Mouse (Mus musculus) regulatory T cell (primary cell): ENCODE measurements around the gene Arntl2.
"Not testable (repeated sequence)": the region's sequence is repeated elsewhere in the genome, so short reads cannot be mapped to it uniquely, and the experiment has no call there.

Source experiments
- in situ Hi-C: fragments of 300-600 bp; cut with MboI, MseI; formaldehyde crosslinking; loops from one replicate; pipeline ENCODE4 v1.15.1; 2025; ENCODE audit warnings: high pct_unique_total_duplicates

Arntl2 gene

DNA sequence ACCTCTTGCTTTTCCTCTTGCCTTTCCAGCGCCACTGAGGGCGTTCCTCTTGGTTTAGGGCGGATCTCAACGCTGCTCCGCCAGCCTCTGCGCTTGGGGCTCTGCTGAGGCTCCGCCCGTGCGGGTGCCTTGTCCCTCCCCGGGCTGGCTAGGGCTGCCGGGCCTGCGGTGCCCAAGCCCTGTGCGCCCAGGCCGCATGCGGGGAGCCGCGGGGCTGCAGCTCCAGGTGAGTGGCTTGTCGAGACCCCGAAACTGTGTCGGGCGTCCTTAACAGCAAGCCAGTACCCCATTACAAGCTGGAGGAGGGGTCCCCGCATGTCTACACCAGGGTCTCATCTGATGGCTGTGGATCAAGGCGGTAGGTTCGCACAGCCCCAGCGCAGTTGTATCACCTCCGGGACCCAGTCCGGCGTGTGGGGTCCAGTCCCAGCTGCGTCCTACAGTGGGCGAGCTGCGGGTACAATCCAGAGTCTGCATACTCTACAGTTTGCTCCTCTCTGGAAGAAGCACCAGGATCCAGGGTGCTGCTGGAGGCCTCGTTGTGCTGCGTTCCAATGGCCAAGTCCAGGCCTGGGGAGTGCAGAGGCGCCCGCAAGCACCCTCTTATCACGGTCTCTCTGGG, at the start of gene Arntl2:
Gene Arntl2 (plus strand): TSS at position 132 of the 622 bp plus-strand sequence.
- in situ Hi-C loops = no loop called here

DNA sequence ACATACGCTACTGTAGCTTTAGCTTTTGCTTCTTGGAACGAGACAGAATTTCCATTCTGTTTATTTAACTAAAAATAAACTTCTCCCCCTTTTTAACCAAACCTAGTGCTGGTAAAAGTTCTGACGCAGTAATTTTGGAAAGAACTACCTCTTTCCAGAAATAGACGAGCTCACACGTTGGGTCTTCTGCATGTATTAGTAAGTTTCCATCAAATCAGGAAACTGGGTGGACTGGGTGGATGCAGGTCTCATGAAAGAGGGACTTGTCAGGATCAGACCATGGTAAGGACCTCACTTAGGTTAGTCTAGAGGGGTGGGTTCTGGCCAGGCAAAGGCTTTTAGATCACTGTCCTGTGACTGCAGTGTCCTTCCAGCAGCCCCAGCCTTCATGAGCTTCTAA, 49.3 kb upstream of the Arntl2 start:
- in situ Hi-C loops = loop anchor here (10.0 kb wide), 1 partner anchor 62 kb away; no protein-coding TSS in a partner anchor

- in situ Hi-C loops = loop anchor here (10.0 kb wide), 1 partner anchor 62 kb away; no protein-coding TSS in a partner anchor
These were observed 48.8 kb upstream of the Arntl2 start for GRCm38 (mm10) chr6:146747057-146747456.

DNA sequence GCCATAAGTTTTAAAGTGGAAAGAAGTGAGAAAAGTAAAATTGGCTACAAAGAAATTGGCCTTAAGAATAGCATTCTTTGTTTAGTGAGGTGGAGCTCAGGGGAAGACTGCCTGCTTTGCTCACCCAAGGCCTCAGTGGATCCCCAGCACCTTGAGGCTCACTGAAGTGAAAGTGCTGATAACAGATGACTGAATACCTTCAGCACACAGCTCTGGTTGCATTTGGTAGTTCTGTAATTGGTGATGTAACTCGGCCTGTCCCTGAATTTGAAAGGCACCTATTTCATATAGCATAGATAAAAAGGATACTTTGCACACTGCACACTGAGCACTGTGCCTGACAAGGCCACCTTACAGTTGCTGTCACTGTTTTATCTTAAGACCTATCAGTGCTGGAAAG, 47.6 kb upstream of the Arntl2 start:
- in situ Hi-C loops = loop anchor here (10.0 kb wide), 1 partner anchor 63 kb away; no protein-coding TSS in a partner anchor

- in situ Hi-C loops = loop anchor here (5.0 to 10.0 kb wide), 2 partner anchors 269 to 1477 kb away; no protein-coding TSS in a partner anchor
These were observed 44.2 kb upstream of the Arntl2 start for GRCm38 (mm10) chr6:146751671-146752070.

- in situ Hi-C loops = loop anchor here (5.0 to 10.0 kb wide), 2 partner anchors 270 to 1477 kb away; no protein-coding TSS in a partner anchor
These were observed 43.7 kb upstream of the Arntl2 start for GRCm38 (mm10) chr6:146752178-146752577.

- in situ Hi-C loops = loop anchor here (5.0 to 10.0 kb wide), 2 partner anchors 270 to 1478 kb away; no protein-coding TSS in a partner anchor
These were observed 43.2 kb upstream of the Arntl2 start for GRCm38 (mm10) chr6:146752612-146753011.

GRCm38 (mm10) chr6:146753560-146754160, 42.2 kb upstream of the Arntl2 start:
- in situ Hi-C loops = loop anchor here (5.0 to 10.0 kb wide), 2 partner anchors 271 to 1479 kb away; no protein-coding TSS in a partner anchor

DNA sequence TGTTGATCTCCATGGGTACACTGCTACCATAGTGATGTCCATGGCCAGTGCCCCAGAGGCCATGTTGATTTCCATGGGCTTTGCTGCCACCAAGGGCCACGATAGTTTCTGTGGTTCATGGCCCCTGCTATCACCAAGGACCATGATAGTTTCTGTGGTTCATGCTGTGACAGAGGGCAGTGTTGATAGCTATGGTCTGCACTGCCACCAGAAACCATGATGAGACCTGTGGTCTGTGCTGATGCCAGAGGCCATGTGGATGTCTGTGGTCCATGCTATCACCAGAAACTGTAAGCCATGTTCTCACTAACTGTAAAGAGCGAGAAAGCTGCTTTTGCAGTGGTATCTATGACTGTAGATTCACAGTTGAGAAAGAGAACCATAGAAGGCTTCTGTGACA, 40.7 kb upstream of the Arntl2 start:
- in situ Hi-C loops = loop anchor here (5.0 to 10.0 kb wide), 2 partner anchors 88 to 1480 kb away; no protein-coding TSS in a partner anchor

- in situ Hi-C loops = loop anchor here (5.0 to 10.0 kb wide), 2 partner anchors 88 to 1481 kb away; no protein-coding TSS in a partner anchor
These were observed 40.2 kb upstream of the Arntl2 start for GRCm38 (mm10) chr6:146755679-146756078.

DNA sequence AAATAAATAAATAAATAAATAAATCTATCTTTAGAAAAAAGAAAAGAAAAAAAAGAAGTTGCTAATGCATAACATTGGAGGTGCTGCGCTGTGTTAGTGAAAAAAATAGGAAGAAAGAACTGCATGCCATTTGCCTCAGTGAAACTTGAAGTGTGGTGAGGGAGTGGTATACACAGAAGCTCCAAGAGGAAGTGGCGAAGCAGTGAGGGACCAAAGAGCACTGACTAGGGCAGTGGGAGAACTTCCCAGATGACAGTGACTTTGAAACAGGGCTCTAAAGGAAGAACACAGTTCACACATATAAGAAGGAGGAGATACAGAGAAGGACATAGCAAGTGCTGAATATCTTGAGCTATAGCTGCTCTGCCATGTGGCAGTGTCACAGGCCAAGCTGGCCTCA, 36.8 kb upstream of the Arntl2 start:
- in situ Hi-C loops = loop anchor here (5.0 to 10.0 kb wide), 2 partner anchors 92 to 1484 kb away; no protein-coding TSS in a partner anchor

- in situ Hi-C loops = no loop called here
These were observed 35.8 kb upstream of the Arntl2 start for GRCm38 (mm10) chr6:146760022-146760421.

DNA sequence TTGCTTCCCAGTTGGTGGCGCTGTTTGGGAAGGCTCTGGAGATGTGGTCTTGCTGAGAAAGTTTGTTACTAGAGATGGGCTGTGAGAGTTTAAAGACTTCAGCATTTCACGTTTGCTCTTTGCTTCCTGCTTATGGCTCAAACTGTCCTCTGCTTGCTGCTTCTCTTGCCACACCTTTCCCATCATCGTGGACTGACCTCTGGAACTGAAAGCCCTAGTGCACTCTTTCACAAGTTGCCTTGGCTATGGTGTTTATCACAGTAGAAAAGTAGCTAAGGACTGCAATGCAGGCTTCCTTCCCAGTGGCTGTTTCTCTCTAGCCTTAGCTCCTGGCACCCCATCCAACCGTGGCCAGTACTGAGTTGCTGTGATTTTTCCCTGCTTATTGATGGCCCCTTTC, 35.1 kb upstream of the Arntl2 start:
- in situ Hi-C loops = no loop called here

- in situ Hi-C loops = no loop called here
These were observed 33.5 kb upstream of the Arntl2 start for GRCm38 (mm10) chr6:146762264-146762898.

DNA sequence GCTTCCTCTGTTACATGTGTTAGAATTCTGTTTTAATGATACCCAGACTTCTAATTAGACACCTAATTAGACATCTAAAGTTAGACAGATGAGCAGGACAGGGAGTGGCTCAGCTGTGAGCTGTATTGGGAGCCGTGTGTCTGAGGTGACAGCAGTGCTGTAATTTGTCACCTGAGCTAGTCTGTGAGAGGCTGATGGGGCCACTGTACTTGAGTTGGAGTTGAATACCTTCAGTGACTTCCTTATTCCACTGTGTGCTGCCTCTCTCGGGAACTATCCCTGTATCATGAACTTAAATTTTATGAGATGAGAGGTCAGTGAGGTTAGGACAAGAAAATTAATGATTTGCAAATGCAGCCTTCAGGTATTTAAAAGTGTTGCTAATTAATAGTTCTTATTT, 31.3 kb upstream of the Arntl2 start:
- in situ Hi-C loops = no loop called here

DNA sequence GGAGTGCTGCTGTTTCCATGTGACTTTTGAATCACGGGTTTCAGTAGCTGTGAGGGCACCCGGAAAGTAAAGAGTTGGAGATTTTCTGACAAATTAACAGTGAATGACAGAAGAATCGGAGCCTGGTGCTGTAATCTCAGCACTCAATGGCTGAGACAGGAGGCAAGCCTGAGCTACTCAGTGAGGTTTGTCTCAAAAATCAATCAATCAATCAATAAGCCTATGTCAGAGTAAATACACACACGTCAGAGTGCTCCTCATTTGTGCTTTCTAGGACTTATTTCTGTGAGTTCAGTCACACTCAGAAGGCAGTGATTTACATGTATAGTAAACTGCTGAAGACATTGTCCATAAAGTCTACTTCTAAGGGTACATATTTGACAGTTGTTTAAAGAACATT, 30.6 kb upstream of the Arntl2 start:
- in situ Hi-C loops = no loop called here

- in situ Hi-C loops = no loop called here
These were observed 26.9 kb upstream of the Arntl2 start for GRCm38 (mm10) chr6:146768813-146769404.

DNA sequence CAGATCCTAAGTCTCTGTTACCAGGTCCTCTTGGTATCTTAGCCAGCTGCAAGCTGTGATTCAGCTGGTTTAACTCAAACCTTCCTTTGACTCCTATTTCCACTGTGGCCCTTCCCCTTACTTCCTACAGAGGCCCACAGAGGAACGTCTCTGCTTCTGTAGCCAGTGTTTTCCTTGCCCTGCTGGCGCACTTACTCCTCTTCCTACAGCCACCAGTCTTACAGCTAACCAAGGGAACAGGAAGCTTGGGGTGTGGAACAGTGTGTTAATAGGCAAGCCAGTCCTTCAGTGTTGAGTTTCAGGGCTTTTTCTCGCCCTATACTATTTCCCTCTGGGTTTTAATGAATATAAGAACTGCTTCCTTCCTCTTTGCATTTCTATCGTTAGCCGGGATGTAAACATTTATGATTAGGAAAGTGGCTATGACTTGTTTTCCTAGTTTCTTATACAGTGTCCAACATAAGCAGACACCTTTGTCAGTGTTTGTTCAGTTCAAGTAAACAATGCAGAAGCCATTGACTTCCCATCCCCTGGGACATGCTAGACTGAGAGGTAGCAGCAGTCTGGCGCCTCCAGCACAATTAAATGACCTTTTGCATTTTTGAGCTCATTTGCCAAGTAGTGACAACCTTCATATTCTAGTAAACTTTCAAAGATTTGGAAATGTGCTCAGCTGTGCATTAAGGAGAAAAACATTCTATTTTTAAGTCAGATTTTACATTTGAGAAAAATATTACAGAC, 25.7 kb upstream of the Arntl2 start:
- in situ Hi-C loops = no loop called here

DNA sequence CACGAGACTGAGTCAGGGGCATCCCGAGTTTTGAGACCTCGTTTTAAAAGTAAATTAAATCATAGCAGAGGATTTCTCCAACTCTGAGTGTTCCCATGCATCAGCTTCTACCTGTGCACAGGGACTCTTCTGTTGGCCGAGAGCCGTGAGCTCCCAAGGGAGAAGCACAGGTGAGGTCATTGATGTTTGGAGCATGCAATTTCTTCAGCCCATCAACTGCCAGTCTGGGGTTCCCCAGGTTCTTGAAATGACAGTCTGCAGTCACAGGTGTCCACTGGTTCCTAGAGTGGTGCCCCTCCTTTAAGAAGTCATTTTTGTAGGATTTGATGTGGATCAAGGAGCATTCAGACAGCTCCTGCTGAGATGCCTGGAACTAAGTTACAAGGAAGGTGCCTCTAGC, 25.0 kb upstream of the Arntl2 start:
- in situ Hi-C loops = no loop called here

GRCm38 (mm10) chr6:146775864-146776263, 20.0 kb upstream of the Arntl2 start:
- in situ Hi-C loops = not testable (repeated sequence)
